Mouse (Mus musculus): ENCODE measurements around the gene Plb1. TPM values are rescaled to one million over a fixed set of nuclear protein-coding genes. Genes with fewer than 3 reads are reported as not detected.
A peak's percentile ranks its signal among the peaks of the same experiment; 100 is the strongest.

Plb1 gene
- polyA plus RNA-seq, 1 experiment from 2014 or later = 0.38 TPM

DNA sequence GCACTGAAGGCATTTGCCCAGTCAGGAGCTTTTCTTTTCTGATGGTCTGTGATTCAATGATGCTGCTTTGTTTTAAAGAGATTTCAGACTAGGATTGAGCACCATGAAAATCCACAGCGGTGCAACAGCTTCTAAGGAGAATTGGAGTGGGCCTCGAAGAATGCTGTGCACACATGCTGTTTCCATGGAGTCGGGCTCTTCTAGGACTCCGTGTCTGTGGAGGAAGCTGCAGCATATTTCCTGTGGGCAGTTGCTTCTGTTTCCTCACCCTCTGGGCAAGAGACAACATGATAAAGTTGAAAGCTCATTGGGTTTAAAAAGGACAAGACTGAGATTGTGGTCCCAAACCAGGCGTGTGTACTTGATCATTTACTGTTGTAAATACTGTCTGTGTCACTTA, 157.8 kb downstream of the Plb1 start:
- no peaks in the 10 kb centered on the region for H3K27me3 ChIP-seq (ENCODE audit: poor library complexity, severe bottlenecking)
- H3K36me3 ChIP-seq (replicated peaks) = no peaks in the 10 kb centered on the region
- no peak overlapping the region for H3K27ac ChIP-seq
- no peak for DNase-seq (ENCODE audit: extremely low spot score, low spot score)
- 82% methylated on average over 5 of the region's 5 CpGs for WGBS
- no peaks in the 10 kb centered on the region for H3K9me3 ChIP-seq
- no peak overlapping the region for H3K4me3 ChIP-seq
- peaks cover 5% of the 10 kb centered on the region; the same call in 1 of the 2 replicates for H3K4me1 ChIP-seq

DNA sequence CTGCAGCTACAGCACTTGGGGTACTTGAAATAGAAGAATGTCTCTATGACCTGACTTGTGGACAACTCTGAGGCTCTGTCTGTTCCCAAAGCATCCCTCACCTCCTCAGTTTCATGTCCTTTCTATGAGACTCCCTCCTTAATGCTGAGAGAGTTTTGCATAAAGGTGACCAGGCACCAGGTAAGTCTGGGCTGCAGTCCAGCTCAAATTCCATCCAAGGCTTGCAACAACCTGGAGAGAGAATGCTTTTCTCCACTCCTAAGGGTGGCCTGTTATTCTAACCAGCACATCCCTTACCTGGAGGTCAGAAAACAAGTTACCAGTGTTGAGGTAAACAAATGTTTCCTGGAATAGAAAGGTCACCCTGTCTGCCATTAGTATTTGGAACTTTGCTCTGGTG, 159.8 kb downstream of the Plb1 start:
- no peaks in the 10 kb centered on the region for H3K9me3 ChIP-seq
- no peak overlapping the region for H3K4me3 ChIP-seq
- no peaks in the 10 kb centered on the region for H3K36me3 ChIP-seq (replicated peaks)
- H3K4me1 ChIP-seq = peaks cover 5% of the 10 kb centered on the region; the same call in 1 of the 2 replicates
- H3K27ac ChIP-seq = no peak overlapping the region
- H3K27me3 ChIP-seq (ENCODE audit: poor library complexity, severe bottlenecking) = no peaks in the 10 kb centered on the region
- no peak for DNase-seq (ENCODE audit: extremely low spot score, low spot score)

DNA sequence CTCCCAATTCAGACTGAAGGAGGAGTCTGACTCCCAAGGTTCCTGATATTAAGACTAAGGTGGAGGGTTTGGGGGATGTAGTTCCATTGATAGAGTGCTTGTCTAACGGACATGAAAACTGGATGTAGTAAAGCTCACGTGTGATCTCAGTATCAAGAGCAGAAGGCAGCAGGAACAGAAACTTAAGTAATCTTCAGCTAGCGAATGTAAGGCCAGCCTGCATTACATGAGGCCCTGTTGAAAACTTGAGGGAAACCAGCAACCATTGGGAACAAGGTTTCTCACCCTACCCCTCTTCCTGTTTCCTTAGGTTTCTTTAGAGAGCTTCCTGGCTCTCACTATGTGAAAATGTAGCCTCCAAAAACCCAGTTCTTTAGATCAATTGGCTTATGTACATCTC, 162.1 kb downstream of the Plb1 start:
- Histone ChIP-seq H3K9me3 (no peaks in the 10 kb centered on the region), H3K4me3 (no peak overlapping the region), H3K27me3 (ENCODE audit: poor library complexity, severe bottlenecking) (no peaks in the 10 kb centered on the region), H3K27ac (no peak overlapping the region), H3K4me1 (peaks cover 13% of the 10 kb centered on the region; the same call in 1 of the 2 replicates), H3K36me3 (replicated peaks) (no peaks in the 10 kb centered on the region)
- 92% methylated on average over 3 of the region's 3 CpGs for WGBS
- no peak for DNase-seq (ENCODE audit: extremely low spot score, low spot score)

- H3K9me3 ChIP-seq = no peaks in the 10 kb centered on the region
- peaks cover 13% of the 10 kb centered on the region; the same call in 1 of the 2 replicates for H3K4me1 ChIP-seq
- H3K27ac ChIP-seq = no peak overlapping the region
- no peaks in the 10 kb centered on the region for H3K36me3 ChIP-seq (replicated peaks)
- no peak for DNase-seq (ENCODE audit: extremely low spot score, low spot score)
- no peaks in the 10 kb centered on the region for H3K27me3 ChIP-seq (ENCODE audit: poor library complexity, severe bottlenecking)
- 84% methylated on average over 9 of the region's 9 CpGs for WGBS
- no peak overlapping the region for H3K4me3 ChIP-seq
These were observed 162.8 kb downstream of the Plb1 start for GRCm38 (mm10) chr5:32395101-32395892.

DNA sequence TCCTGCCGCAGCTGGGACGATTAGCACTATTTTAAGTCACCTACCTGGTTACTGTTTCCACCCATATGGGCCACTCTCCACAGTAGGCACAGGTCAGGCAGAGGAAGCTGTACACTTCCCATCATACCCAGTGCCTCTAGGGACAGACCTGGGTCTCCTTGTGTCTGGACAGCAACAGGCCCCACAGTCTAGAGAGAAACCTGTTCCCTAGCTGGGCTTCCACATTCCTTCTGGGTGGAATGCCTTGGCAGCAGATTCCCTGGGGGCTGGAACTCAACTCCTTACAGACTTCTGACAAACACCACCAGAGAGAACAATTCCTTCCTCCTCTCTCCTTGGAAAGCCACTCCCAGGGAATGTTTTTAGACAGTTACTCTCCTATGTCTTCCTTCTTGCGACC, 165.2 kb downstream of the Plb1 start:
- DNase-seq (ENCODE audit: extremely low spot score, low spot score) = no peak
- Histone ChIP-seq H3K27ac (no peak overlapping the region), H3K9me3 (no peaks in the 10 kb centered on the region), H3K27me3 (ENCODE audit: poor library complexity, severe bottlenecking) (no peaks in the 10 kb centered on the region), H3K4me3 (no peak overlapping the region), H3K36me3 (replicated peaks) (no peaks in the 10 kb centered on the region), H3K4me1 (peaks cover 13% of the 10 kb centered on the region; the same call in 1 of the 2 replicates)
- 86% methylated on average over 3 of the region's 3 CpGs for WGBS

DNA sequence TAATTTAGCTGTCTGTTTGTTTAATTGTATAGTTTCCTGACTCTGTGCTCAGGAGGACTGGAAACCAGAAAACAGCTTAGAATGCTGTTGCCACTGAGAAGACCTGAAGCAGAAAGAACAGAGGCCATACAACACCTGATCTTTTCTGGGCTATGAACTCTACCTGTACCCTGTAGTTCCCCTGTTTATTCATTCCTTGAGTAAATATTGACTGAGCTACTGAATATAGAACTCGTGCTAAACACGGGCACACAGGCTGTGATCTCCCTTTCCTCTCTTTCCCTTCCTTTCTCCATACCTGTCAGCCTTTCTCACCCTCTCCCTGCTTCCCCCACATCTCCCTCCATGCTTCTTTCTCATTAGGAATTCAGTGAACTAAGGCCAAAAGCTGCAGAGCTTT, 168.4 kb downstream of the Plb1 start:
- Histone ChIP-seq H3K27me3 (ENCODE audit: poor library complexity, severe bottlenecking) (no peaks in the 10 kb centered on the region), H3K9me3 (no peaks in the 10 kb centered on the region), H3K4me3 (no peak overlapping the region), H3K36me3 (replicated peaks) (no peaks in the 10 kb centered on the region), H3K27ac (no peak overlapping the region), H3K4me1 (peaks cover 29% of the 10 kb centered on the region)
- no peak for DNase-seq (ENCODE audit: extremely low spot score, low spot score)
- 80% methylated on average over 2 of the region's 2 CpGs for WGBS

GRCm38 (mm10) chr5:32403082-32403953, 170.8 kb downstream of the Plb1 start:
- H3K36me3 ChIP-seq (replicated peaks) = no peaks in the 10 kb centered on the region
- peaks cover 22% of the 10 kb centered on the region for H3K4me1 ChIP-seq
- WGBS = 80% methylated on average over 9 of the region's 9 CpGs
- H3K27ac ChIP-seq = no peak overlapping the region
- no peak overlapping the region for H3K4me3 ChIP-seq
- no peaks in the 10 kb centered on the region for H3K9me3 ChIP-seq
- no peaks in the 10 kb centered on the region for H3K27me3 ChIP-seq (ENCODE audit: poor library complexity, severe bottlenecking)
- no peak for DNase-seq (ENCODE audit: extremely low spot score, low spot score)

GRCm38 (mm10) chr5:32405199-32405855, 172.8 kb downstream of the Plb1 start:
- DNase-seq (ENCODE audit: extremely low spot score, low spot score) = no peak
- no peaks in the 10 kb centered on the region for H3K9me3 ChIP-seq
- peaks cover 22% of the 10 kb centered on the region for H3K4me1 ChIP-seq
- no peaks in the 10 kb centered on the region for H3K27me3 ChIP-seq (ENCODE audit: poor library complexity, severe bottlenecking)
- H3K36me3 ChIP-seq (replicated peaks) = no peaks in the 10 kb centered on the region
- no peak overlapping the region for H3K4me3 ChIP-seq
- H3K27ac ChIP-seq = no peak overlapping the region
- WGBS = 70% methylated on average over 4 of the region's 4 CpGs

DNA sequence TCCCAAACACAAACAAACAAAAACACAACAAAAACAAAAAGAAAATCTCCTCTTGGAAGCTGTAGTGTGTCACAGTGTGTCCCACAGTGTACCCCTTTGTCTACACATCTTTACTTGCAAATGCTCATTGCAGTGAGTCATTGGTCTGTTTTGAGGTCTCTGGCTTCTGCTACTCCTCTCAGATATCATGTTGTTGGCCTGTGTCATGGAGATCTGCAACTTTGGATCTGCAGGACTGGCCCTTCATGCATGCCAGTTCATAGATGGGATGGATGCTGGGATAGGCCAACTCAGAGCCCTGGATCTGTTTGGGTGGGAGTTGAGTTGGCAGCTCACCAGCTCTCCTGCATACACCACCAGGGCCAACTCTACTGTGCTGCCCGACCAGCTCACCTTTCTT, 176.3 kb downstream of the Plb1 start:
- Histone ChIP-seq H3K27ac (no peak overlapping the region), H3K36me3 (replicated peaks) (no peaks in the 10 kb centered on the region), H3K4me3 (no peak overlapping the region), H3K4me1 (peaks cover 30% of the 10 kb centered on the region), H3K9me3 (no peaks in the 10 kb centered on the region), H3K27me3 (ENCODE audit: poor library complexity, severe bottlenecking) (no peaks in the 10 kb centered on the region)
- 82% methylated on average over 1 of the region's 1 CpGs for WGBS
- DNase-seq (ENCODE audit: extremely low spot score, low spot score) = no peak

DNA sequence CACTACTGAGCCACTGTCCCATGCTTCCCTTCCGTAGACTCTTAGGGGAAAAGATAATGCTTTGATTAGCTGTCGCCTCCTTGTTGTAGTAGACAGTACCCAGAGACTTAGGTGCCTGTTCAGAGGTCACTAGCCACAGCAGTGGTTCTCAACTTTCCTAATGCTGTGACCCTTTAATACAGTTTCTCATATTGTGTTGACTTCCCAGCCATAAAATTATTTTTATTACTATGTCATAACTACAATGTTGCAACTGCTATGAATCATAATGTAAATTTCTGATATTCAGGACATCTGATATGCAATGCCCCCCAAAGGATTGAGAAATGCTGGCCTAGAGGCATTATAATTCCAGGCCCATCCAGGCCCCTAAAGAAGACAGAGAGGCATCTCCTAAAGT, 177.2 kb downstream of the Plb1 start:
- Histone ChIP-seq H3K36me3 (replicated peaks) (no peaks in the 10 kb centered on the region), H3K4me1 (peaks cover 27% of the 10 kb centered on the region), H3K27me3 (ENCODE audit: poor library complexity, severe bottlenecking) (no peaks in the 10 kb centered on the region), H3K9me3 (no peaks in the 10 kb centered on the region), H3K4me3 (no peak overlapping the region), H3K27ac (no peak overlapping the region)
- 94% methylated on average over 2 of the region's 2 CpGs for WGBS
- DNase-seq (ENCODE audit: extremely low spot score, low spot score) = no peak

- 67% methylated on average over 3 of the region's 3 CpGs for WGBS
These were observed 178.6 kb downstream of the Plb1 start for GRCm38 (mm10) chr5:32410954-32411688.

GRCm38 (mm10) chr5:32412186-32412950, 179.9 kb downstream of the Plb1 start:
- Histone ChIP-seq H3K27me3 (ENCODE audit: poor library complexity, severe bottlenecking) (no peaks in the 10 kb centered on the region), H3K4me3 (no peak overlapping the region), H3K9me3 (no peaks in the 10 kb centered on the region), H3K27ac (peak overlapping the region; percentile 64), H3K36me3 (replicated peaks) (no peaks in the 10 kb centered on the region), H3K4me1 (peaks cover 20% of the 10 kb centered on the region)
- no peak for DNase-seq (ENCODE audit: extremely low spot score, low spot score)
- WGBS = 23% methylated on average over 1 of the region's 1 CpGs

More at GRCm38 (mm10) chr5:32410954-32411688, 178.6 kb downstream of the Plb1 start:
- no peaks in the 10 kb centered on the region for H3K9me3 ChIP-seq
- peaks cover 15% of the 10 kb centered on the region for H3K4me1 ChIP-seq
- H3K27me3 ChIP-seq (ENCODE audit: poor library complexity, severe bottlenecking) = no peaks in the 10 kb centered on the region
- no peak for DNase-seq (ENCODE audit: extremely low spot score, low spot score)
- H3K27ac ChIP-seq = no peak overlapping the region
- H3K4me3 ChIP-seq = no peak overlapping the region
- no peaks in the 10 kb centered on the region for H3K36me3 ChIP-seq (replicated peaks)

All from forebrain, embryonic 10.5 days (tissue).